Mouse (Mus musculus): ENCODE results near the gene Krtdap.

Krtdap gene

DNA sequence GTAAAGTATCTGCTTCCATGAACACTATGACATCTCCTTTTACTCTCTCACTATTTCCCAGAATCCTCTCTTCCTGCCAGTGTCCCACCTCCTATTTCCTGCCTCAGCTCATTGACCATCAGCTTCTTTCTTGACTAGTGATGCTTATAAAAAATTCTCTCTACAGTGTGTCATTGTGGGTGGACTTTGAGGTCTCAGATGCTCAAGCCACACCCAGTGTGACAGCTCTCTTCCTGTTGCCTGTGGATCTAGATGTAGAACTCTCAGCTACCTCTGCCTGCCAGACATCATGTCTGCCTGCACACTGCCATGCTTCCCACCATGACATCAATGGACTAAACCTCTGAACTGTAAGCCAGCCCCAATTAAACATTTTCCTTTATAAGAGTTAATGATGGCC, 49.6 kb downstream of the Krtdap start:
- no peak for DNase-seq (ENCODE audit: low read depth, low spot score)

DNA sequence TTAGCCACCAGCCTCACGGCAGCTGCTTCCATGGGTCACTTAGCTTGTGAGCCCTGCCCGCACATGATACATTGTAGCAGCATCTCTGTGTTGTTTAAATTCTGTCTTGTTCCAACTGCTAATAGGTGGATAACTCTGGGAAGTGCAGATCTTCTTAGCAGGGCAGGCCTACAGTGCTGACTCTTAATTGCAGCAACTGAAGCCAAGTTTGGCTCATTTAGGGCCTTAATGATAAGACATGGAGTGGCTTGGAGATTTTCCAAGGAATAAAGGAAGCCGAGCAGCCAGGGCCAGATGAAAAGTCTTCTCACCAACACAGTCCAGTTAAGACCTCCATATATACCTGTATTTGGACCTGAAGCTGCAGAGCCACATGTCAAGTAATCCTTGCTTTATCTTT, 52.6 kb downstream of the Krtdap start:
- no peak for DNase-seq (ENCODE audit: low read depth, low spot score)
